Mouse (Mus musculus) forebrain, embryonic 10.5 days (tissue): ENCODE measurements around the gene Pcdh7. TPM values are rescaled to one million over a fixed set of nuclear protein-coding genes. Genes with fewer than 3 reads are reported as not detected.

ENCODE experiments used
- DNase-seq: peaks from one replicate; pipeline ENCODE4 v3.0.0-alpha.2; 2017; ENCODE audit warnings: low spot score; ENCODE audit errors: extremely low spot score
- H3K27ac ChIP-seq: fragments of 300-500 bp; sonication (generic); 2 replicates; pipeline ENCODE4 v1.5.1; 2016; ENCODE audit warnings: mild to moderate bottlenecking
- H3K27me3 ChIP-seq: fragments of 300-500 bp; sonication (generic); 2 replicates; pipeline ENCODE4 v1.6.1; 2016; ENCODE audit warnings: mild to moderate bottlenecking; ENCODE audit not compliant: poor library complexity, severe bottlenecking
- H3K36me3 ChIP-seq: fragments of 300-500 bp; sonication (generic); replicated peaks from 2 replicates; pipeline ENCODE4 v1.6.1; 2016; ENCODE audit warnings: mild to moderate bottlenecking, moderate library complexity
- H3K4me1 ChIP-seq: fragments of 300-500 bp; sonication (generic); 2 replicates; pipeline ENCODE4 v1.6.1; 2016
- H3K4me3 ChIP-seq: fragments of 300-500 bp; sonication (generic); 2 replicates; pipeline ENCODE4 v1.5.1; 2016; ENCODE audit warnings: mild to moderate bottlenecking, moderate library complexity
- H3K9me3 ChIP-seq: fragments of 300-500 bp; sonication (generic); 2 replicates; pipeline ENCODE4 v1.6.1; 2016; ENCODE audit warnings: mild to moderate bottlenecking, moderate library complexity
- WGBS: fragments of 180-500 bp; shearing (Covaris S2); methylation state at CpG from one replicate; pipeline ENCODE4 v1.1.7; 2016; 5-methylcytosine and 5-hydroxymethylcytosine counted together
- polyA plus RNA-seq: library from polyadenylated mRNA; unstranded; fragments of >200 nt; fragmentation: Nextera tagmentation; extraction: Ambion mirVana; gene quantifications from 2 replicates; pipeline ENCODE4 v1.2.1, GENCODE M21; 2016

The Pcdh7 gene
- polyA plus RNA-seq, 1 experiment from 2014 or later = 4.2 TPM

- no peak overlapping the region for H3K27ac ChIP-seq
- H3K4me1 ChIP-seq = 0 out of 2 replicates have a peak, but pooled peaks cover 3% of the 10 kb centered on the region
- H3K4me3 ChIP-seq = no peak overlapping the region
- H3K9me3 ChIP-seq = no peaks in the 10 kb centered on the region
- no peaks in the 10 kb centered on the region for H3K36me3 ChIP-seq
- DNase-seq = no peak
- WGBS = 55% methylated on average over 8 of the region's 8 CpGs
- H3K27me3 ChIP-seq = no peaks in the 10 kb centered on the region
Measured at GRCm38 (mm10) chr5:58025759-58026158, 308.0 kb downstream of the Pcdh7 start.

GRCm38 (mm10) chr5:58039875-58040274 is 322.1 kb downstream of the Pcdh7 start:
- no peaks in the 10 kb centered on the region for H3K36me3 ChIP-seq
- no peak for DNase-seq
- 74% methylated on average over 3 of the region's 3 CpGs for WGBS
- H3K27ac ChIP-seq = no peak overlapping the region
- no peaks in the 10 kb centered on the region for H3K9me3 ChIP-seq
- peaks cover 14% of the 10 kb centered on the region; the same call in 1 of the 2 replicates for H3K4me1 ChIP-seq
- no peaks in the 10 kb centered on the region for H3K27me3 ChIP-seq
- H3K4me3 ChIP-seq = no peak overlapping the region

- Histone ChIP-seq H3K27ac (no peak overlapping the region), H3K36me3 (no peaks in the 10 kb centered on the region), H3K4me3 (no peak overlapping the region), H3K4me1 (peaks cover 14% of the 10 kb centered on the region; the same call in 1 of the 2 replicates), H3K27me3 (no peaks in the 10 kb centered on the region), H3K9me3 (no peaks in the 10 kb centered on the region)
- WGBS = 55% methylated on average over 4 of the region's 4 CpGs
- DNase-seq = no peak
Measured at GRCm38 (mm10) chr5:58044216-58044615, 326.4 kb downstream of the Pcdh7 start.

- 87% methylated on average over 4 of the region's 4 CpGs for WGBS
- no peaks in the 10 kb centered on the region for H3K36me3 ChIP-seq
- no peaks in the 10 kb centered on the region for H3K27me3 ChIP-seq
- no peaks in the 10 kb centered on the region for H3K4me1 ChIP-seq
- H3K9me3 ChIP-seq = no peaks in the 10 kb centered on the region
- H3K27ac ChIP-seq = no peak overlapping the region
- no peak for DNase-seq
- no peak overlapping the region for H3K4me3 ChIP-seq
Measured at GRCm38 (mm10) chr5:58081054-58081453, 363.3 kb downstream of the Pcdh7 start.

GRCm38 (mm10) chr5:58082230-58082629 is 364.5 kb downstream of the Pcdh7 start:
- no peaks in the 10 kb centered on the region for H3K9me3 ChIP-seq
- H3K36me3 ChIP-seq = no peaks in the 10 kb centered on the region
- WGBS = 89% methylated on average over 2 of the region's 2 CpGs
- no peak overlapping the region for H3K27ac ChIP-seq
- no peak for DNase-seq
- H3K4me1 ChIP-seq = no peaks in the 10 kb centered on the region
- H3K27me3 ChIP-seq = no peaks in the 10 kb centered on the region
- no peak overlapping the region for H3K4me3 ChIP-seq

- no peaks in the 10 kb centered on the region for H3K4me1 ChIP-seq
- 92% methylated on average over 3 of the region's 3 CpGs for WGBS
- no peaks in the 10 kb centered on the region for H3K36me3 ChIP-seq
- no peak overlapping the region for H3K4me3 ChIP-seq
- H3K27ac ChIP-seq = no peak overlapping the region
- DNase-seq = no peak
- no peaks in the 10 kb centered on the region for H3K9me3 ChIP-seq
- H3K27me3 ChIP-seq = no peaks in the 10 kb centered on the region
Measured at GRCm38 (mm10) chr5:58083056-58083455, 365.3 kb downstream of the Pcdh7 start.

GRCm38 (mm10) chr5:58083972-58084371 is 366.2 kb downstream of the Pcdh7 start:
- Histone ChIP-seq H3K9me3 (no peaks in the 10 kb centered on the region), H3K4me3 (no peak overlapping the region), H3K27ac (no peak overlapping the region), H3K36me3 (no peaks in the 10 kb centered on the region), H3K4me1 (no peaks in the 10 kb centered on the region), H3K27me3 (no peaks in the 10 kb centered on the region)
- DNase-seq = no peak
- 93% methylated on average over 6 of the region's 6 CpGs for WGBS

GRCm38 (mm10) chr5:58108665-58109364 is 391.0 kb downstream of the Pcdh7 start:
- 85% methylated on average over 4 of the region's 4 CpGs for WGBS
- H3K36me3 ChIP-seq = no peaks in the 10 kb centered on the region
- H3K27me3 ChIP-seq = no peaks in the 10 kb centered on the region
- H3K4me1 ChIP-seq = no peaks in the 10 kb centered on the region
- no peak overlapping the region for H3K4me3 ChIP-seq
- H3K9me3 ChIP-seq = no peaks in the 10 kb centered on the region
- no peak for DNase-seq
- H3K27ac ChIP-seq = no peak overlapping the region

- no peak overlapping the region for H3K27ac ChIP-seq
- WGBS = 65% methylated on average over 3 of the region's 3 CpGs
- no peaks in the 10 kb centered on the region for H3K36me3 ChIP-seq
- H3K9me3 ChIP-seq = no peaks in the 10 kb centered on the region
- H3K4me1 ChIP-seq = peaks cover 7% of the 10 kb centered on the region
- DNase-seq = no peak
- no peak overlapping the region for H3K4me3 ChIP-seq
- H3K27me3 ChIP-seq = peaks cover 8% of the 10 kb centered on the region; the same call in 1 of the 2 replicates
Measured at GRCm38 (mm10) chr5:58116096-58116495, 398.3 kb downstream of the Pcdh7 start.

- Histone ChIP-seq H3K9me3 (no peaks in the 10 kb centered on the region), H3K27ac (no peak overlapping the region), H3K36me3 (no peaks in the 10 kb centered on the region), H3K27me3 (peaks cover 8% of the 10 kb centered on the region; the same call in 1 of the 2 replicates), H3K4me1 (peaks cover 7% of the 10 kb centered on the region), H3K4me3 (no peak overlapping the region)
- no peak for DNase-seq
- WGBS = 85% methylated on average over 3 of the region's 3 CpGs
Measured at GRCm38 (mm10) chr5:58117896-58118295, 400.1 kb downstream of the Pcdh7 start.

- DNase-seq = no peak
- 8% methylated on average over 3 of the region's 3 CpGs for WGBS
- no peak overlapping the region for H3K4me3 ChIP-seq
- H3K4me1 ChIP-seq = peaks cover 7% of the 10 kb centered on the region
- H3K36me3 ChIP-seq = no peaks in the 10 kb centered on the region
- H3K27me3 ChIP-seq = peaks cover 8% of the 10 kb centered on the region; the same call in 1 of the 2 replicates
- H3K27ac ChIP-seq = no peak overlapping the region
- H3K9me3 ChIP-seq = no peaks in the 10 kb centered on the region
Measured at GRCm38 (mm10) chr5:58118930-58119611, 401.3 kb downstream of the Pcdh7 start.

GRCm38 (mm10) chr5:58143897-58144296 is 426.1 kb downstream of the Pcdh7 start:
- WGBS = 82% methylated on average over 2 of the region's 2 CpGs
- Histone ChIP-seq H3K4me1 (no peaks in the 10 kb centered on the region), H3K36me3 (no peaks in the 10 kb centered on the region), H3K4me3 (no peak overlapping the region), H3K27ac (no peak overlapping the region), H3K27me3 (no peaks in the 10 kb centered on the region), H3K9me3 (no peaks in the 10 kb centered on the region)
- no peak for DNase-seq

GRCm38 (mm10) chr5:58153966-58154365 is 436.2 kb downstream of the Pcdh7 start:
- H3K4me1 ChIP-seq = no peaks in the 10 kb centered on the region
- no peaks in the 10 kb centered on the region for H3K9me3 ChIP-seq
- no peak for DNase-seq
- H3K27me3 ChIP-seq = no peaks in the 10 kb centered on the region
- H3K36me3 ChIP-seq = no peaks in the 10 kb centered on the region
- H3K4me3 ChIP-seq = no peak overlapping the region
- no peak overlapping the region for H3K27ac ChIP-seq
- 88% methylated on average over 5 of the region's 5 CpGs for WGBS
